Mouse (Mus musculus) layer of hippocampus, adult 9-10 months (tissue): ENCODE measurements around the gene Rab8b.
"Not testable (repeated sequence)": the region's sequence is repeated elsewhere in the genome, so short reads cannot be mapped to it uniquely, and the experiment has no call there.

ENCODE experiments used
- DNase-seq: peaks from one replicate; pipeline ENCODE4 v3.0.0; 2022; ENCODE audit warnings: low spot score

The Rab8b gene

DNA sequence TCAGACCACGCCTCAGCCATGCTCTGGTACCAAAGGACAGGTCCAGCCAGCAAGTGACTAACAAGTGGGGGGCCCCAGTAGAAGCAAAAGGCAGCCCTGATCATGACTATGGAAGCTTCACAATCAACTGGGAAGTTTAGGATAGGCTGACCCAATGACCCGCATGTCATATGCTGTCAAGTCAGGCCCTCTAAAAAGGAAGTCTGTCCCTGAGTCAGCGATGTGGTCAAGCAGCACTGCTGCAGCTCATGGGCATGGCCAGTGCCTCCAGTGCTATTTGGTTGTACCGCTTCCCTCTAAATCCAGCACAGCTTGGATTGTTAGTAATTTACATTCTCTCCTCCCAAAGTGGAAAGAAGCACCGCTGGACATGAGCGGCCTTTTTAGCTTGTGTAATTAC is 32.7 kb downstream of the Rab8b start:
- no peak for DNase-seq

DNA sequence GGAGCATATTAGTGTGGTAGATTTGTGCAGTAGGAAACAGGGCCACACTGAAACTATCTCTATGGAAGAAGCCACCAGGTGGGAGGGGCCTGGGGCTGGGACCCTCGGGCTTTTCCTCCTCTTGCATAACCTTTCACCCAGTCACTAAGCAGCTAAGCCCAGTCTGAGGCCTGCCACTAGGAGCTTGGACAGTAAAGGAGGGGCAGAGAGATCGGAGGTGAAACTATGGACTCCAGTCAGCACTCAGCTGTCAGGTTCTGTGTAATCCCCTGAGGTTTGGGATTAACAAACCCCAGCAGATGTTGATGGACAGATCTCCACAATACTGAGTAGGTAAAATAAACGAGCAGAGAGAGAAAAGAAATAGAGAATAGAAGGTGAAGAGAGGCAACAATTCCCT is 33.1 kb downstream of the Rab8b start:
- DNase-seq = no peak

DNA sequence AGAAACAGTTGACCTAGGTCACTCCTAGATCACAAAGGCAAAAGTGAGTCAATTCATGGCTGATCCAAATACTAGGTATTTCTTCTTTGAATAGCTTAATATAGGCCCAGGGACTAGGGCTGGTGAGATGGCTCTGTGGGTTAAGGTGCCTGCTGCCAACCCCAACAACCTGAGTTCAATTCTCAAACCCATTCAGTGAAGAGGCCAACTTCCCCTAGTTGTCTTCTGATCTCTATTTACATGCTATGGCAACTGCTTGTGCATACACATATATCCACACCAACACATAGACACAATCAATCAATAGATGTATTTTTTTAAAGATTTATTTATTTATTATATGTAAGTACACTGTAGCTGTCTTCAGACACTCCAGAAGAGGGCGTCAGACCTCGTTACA is 34.9 kb downstream of the Rab8b start:
- no peak for DNase-seq

DNA sequence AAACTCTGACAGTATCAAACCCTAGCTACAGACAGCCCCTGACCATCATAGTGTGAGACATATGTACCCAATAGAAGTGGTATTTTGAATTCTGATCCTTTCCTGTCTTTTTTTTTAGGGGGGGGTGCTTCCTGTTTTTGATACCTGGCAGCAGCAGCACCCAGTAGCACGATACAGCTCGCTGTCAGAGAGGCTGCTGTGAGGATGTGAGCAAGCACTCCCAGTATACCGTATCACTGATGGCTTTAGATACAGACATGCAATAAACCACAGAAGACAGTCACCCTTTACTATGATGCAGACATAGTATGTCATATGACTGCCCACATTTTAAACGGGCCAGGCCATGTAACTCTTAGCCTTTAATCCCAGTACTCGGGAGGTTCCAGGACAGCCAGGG is 36.0 kb downstream of the Rab8b start:
- DNase-seq = no peak

DNA sequence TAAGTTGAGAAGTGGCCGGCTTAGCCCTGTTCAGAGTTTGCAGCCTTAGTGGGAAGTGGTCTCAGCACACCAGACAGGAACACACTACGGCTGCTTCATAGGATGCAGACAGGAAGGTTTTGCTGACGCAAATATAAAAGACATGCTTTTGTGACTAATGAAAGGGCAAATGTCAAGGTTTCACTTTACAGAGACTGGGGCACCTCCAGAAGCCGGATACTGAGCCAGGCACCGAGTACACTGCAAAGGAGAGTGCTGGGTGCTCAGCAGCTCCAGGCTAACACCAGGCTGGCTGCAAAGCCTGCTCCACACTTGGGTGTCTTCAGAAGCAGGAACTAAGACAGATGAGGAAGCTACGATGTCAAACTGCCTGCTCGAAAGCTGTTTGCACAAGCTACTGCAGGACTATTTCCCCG is 37.1 kb downstream of the Rab8b start:
- no peak for DNase-seq

DNA sequence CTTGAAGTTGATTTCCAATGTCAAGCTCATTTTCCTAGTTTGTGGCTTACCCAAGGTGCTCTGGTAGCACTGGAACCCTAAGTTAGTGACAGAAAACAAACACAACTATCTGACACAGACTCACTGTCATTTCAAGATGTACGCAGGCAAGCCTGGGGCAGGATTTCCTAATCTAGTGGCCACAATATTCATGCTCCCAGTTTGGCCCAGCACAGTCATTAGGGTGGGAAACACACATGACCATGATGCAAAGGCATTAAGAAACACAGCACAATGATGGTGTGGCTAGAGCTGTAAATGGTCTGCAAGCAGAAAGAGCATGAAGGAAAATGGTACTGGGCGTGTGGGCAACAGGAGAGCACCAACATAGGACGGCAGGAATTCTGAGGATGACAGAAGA is 37.6 kb downstream of the Rab8b start:
- DNase-seq = no peak

DNA sequence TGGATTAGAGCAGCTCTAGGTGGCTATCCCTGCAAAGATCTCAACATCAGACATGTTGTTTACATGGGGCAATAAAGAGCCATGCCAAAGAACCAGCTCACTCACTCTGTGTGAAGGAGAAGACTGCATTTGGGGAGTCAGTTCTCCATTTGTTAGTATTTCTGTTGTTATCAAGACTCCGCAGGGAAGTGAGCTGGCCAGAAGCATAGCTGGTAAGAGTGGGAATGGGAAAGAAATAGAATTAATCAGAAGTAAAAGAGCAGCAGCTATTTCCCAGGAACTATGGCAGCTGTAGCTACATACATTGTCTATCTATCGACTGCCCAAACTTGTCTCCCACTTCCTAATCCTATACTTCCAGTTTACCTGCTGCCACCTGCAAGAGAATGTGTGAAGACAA is 38.7 kb downstream of the Rab8b start:
- DNase-seq = no peak

DNA sequence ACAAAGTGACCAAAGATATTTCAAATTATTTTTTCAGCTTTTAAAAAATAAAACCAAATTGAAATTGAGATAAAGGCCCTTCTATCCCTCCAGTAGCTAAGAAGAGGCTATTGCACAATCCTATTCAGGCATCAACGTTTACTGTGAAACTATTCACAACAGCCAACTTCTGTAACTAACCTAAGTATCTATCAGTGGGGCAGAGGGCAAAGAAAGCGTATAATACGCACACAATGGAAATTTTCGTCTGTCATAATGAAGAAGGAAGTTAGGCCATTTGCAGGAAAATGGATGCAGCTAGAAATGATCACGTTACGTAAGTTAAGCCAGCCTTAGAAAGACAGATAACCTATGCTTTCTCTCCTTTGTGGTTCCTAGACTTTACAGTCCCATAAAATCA is 40.0 kb downstream of the Rab8b start:
- no peak for DNase-seq

DNA sequence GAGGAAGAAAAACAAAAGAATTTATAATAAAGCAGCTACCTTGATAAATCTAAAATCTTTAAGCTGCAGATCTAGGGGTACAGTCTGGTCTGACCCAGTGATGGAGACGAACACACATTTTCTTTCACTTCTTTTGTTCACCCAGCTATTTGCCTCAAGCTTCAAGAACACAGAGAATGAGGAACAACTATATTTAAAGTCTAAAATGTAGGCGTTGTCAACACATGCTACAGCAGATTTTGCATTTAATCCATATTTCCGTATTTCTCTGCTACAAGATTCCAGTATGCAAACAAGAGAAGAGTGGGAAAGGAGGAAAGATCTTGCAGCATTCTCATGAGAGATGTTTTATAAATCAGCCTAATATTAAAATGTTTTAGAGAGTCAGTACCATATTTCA is 40.6 kb downstream of the Rab8b start:
- DNase-seq = no peak

DNA sequence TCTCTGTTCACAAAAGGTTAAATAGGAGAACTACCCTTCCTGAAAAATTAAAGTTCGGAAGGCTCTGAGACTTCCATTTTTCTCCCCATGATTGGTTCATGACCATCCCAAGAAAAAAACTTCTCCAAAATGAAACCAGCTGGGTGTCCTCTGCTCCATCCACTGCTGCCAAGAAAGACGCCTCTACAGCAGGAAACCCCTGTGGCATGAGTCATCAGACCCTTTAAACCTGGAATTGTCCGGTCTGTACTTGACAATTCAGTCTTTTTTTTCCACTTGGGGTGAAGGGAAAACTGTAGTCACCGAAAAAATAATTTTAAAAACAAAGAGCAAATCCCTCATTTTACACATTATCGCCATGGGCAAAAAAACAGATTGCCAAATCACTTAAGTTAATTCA is 42.9 kb downstream of the Rab8b start:
- DNase-seq = no peak

DNA sequence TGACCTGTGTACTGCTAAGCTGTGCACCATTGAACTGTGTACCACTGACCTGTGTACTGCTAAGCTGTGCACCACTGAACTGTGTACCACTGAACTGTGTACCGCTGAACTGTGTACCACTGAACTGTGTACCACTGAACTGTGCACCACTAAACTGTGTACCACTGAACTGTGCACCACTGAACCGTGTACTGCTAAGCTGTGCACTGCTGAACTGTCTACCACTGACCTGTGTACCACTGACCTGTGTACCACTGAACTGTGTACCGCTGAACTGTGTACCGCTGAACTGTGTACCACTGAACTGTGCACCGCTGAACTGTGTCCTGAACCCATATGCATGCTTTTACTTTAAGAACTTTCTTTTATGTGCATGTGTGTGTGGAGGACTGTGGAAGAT is 45.2 kb downstream of the Rab8b start:
- DNase-seq = no peak

DNA sequence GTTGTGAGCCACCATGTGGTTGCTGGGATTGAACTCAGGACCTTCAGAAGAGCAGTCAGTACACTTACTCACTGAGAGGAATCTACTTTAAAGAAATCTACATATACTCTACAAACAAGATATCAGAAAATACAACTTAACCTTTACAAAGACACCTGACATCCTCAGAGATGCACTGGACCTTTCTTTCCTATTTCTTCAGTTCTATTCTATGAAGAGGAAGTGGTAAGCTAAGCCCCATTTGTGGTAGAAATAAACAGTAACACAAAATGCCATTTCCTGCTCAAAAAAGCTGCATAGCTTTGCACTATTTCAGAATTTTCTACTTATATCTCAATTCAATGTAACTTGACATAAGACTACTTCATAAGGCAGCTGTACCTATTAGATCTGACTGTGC is 46.0 kb downstream of the Rab8b start:
- no peak for DNase-seq

DNA sequence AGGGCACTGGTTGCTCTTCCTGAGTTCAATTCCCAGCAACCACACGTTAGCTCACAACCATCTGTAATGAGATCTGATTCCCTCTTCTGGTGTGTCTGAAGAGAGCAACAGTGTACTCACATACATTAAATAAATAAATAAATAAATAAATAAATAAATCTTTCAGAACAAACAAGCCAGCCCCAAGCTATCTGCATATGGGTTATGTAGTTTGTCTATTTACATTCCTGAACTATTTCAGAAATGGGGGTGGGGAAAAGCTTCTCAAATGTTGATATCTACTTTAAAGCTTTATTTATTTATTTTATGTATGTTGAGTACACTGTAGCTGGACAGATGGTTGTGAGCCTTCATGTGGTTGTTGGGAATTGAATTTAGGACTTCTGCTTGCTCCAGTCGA is 46.5 kb downstream of the Rab8b start:
- DNase-seq = not testable (repeated sequence)

DNA sequence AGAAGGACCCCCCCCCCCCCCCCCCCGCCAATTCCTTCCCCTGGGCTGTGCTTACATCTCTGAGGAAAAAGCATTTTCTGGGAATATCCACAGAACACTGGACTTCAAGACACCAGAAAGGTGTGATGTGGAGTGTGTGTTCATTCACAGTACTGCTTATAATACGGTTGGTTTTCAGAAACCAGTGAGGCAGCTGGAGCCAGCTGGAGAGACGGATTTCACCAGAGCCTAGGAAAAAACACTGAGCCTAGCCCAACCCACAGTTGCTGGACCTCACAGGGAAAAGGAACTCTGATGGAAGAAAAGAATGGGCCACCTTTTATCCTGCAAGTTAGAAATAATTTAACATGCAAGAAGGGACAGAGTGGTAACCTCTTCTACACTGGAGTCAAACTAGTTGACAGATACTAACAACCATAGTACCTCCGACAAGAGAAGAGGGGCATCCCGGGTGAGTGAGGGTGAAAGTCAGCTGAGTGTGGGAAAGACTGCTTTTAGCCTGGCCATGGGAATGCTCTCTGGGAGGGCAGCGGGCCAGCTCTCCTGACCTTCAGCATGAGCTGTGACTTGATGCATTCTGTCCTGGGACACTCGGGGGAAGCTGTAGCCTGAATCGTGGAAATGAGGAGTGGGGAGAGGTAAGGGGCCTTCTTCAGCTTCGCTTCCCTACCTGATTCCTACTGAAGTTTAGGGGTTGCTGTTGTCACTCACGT is 47.3 kb downstream of the Rab8b start:
- no peak for DNase-seq

DNA sequence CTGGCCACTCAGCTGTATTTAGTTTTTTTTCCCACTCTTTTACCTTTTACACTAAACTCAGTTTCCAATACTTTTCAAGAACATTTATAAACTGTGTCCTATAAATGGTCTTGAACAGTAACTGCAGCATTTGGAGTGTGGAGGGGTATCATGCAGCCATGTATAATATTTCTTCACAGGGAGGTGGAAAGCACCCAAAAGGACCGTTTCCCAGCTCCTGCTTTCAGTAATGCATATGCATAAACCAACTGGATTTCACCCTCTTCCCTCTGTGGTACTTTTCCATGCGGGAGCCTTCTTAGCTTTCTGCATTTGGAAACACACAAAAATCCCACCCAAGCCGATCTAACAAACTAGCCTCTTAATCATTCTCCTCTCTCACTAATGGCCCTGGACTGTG is 54.8 kb downstream of the Rab8b start:
- no peak for DNase-seq

DNA sequence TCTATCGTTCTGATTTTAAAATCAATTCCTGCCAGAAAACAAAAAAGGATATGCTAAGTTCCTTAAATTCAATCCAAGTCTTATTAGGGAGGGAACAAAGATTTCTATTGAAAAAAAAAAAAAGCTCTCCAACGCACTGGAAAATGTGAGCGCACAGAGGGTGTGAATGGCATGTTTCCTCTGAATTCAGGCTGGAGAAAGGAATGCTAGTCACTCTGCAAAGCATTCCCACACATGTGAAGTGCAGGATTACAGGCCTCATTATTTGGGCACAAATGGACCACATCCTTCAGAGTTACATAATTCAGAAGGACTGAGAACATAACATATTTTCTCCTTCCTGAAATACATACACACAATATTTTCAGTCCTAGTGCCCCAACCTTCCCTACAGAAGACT is 56.0 kb downstream of the Rab8b start:
- DNase-seq = no peak

DNA sequence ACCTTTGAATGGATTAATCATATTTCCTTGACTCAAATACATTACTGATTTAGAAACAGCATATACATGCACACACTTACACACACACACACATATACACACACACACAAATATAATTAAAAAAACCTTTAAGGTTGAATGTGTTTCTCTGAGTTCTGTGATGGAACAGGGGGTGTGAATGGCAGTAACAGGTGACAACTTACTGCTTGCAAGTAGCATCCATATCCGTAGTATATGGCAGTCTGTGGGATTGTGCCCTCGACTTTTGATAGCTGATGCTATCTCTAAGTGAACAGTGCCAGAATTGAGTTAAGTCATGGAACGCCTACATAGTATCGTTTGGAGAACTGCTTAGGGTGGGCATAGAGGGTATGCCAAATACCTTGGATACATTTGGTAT is 57.3 kb downstream of the Rab8b start:
- no peak for DNase-seq

DNA sequence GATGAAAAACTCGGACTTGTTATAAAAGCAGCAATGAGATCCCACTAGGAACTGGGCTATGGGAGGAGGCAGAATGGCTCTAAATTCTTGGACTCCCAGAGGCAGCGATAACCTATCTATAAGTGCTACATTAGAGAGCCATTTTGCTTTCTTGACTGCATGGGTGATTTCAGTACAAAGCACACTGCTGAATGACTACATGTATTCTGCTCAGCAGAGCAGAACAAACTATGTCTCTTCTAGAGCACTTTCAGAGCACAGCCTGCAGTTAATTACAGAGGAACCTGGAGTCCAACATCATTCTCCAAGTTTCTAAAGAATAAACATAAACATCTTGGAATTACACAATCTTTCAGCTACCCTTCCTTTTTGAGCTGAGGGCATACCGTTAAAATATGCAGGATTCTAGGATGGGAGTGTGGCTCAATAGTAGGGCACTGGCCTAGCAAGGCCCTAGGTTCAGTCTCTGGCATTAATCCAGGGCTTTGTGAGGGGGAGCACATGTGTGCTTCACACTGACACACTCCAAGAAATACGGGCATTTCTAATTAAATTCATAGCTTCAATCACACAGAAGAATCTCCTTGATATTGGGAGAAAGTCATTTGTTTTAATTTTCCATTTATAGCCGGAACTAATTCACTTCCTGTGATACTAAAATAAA is 58.3 kb downstream of the Rab8b start:
- DNase-seq = no peak

DNA sequence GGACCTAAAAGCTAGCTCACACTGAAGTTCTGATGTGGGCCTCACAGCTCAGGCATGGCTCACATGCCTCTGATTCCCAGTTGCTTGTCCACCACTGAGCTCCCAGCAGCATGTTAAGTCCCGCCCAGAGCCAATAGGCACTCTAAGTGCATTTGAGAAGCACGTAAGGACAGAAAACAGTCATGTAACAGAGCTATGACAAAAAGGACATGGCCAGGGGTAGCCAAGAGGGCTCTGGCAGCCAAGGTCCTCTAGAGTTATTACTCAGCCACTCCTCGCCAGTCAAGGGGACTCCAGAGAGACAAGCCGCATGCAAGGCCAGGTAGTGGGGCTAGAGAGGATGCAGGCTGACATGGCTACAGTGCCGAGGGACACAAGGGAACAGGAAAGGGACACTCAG is 60.0 kb downstream of the Rab8b start:
- no peak for DNase-seq

DNA sequence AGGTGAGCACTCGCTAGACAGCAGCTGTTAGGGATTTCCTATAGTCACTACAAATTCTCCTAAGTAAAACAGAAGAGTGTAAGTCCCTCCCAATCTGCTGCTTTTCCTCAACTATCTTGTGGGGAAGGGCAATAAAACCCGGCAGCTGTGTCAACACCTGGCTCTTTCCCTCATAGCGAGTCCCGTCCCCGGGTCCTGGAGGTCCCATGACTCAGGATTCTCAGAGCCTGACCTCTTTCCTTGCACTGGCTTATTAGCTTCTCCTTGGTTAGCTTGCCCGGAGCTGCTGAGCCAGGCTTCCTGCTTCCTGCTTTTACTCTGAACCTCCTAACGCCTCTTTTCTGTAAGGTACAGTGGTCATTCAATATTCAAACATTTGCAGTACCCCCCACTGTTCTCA is 63.6 kb downstream of the Rab8b start:
- no peak for DNase-seq

DNA sequence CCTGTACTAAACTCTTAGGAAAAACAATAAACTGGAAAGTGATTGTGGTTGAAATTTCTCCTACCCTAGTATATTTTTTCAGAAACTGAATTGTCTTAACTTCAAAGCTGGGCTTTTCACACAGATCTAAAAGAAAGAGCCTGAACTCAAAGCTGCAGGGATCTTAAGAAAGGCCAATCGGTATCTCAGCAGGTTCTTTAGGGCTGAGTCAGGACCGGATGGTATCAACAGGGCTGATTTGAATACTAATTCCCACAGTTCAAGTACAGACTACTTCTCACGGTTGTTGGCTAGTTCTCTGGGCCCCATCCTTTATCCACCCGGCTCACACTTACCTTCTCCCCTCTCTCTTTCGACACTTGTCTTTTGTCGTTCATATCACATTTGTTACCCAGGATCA is 66.9 kb downstream of the Rab8b start:
- no peak for DNase-seq

DNA sequence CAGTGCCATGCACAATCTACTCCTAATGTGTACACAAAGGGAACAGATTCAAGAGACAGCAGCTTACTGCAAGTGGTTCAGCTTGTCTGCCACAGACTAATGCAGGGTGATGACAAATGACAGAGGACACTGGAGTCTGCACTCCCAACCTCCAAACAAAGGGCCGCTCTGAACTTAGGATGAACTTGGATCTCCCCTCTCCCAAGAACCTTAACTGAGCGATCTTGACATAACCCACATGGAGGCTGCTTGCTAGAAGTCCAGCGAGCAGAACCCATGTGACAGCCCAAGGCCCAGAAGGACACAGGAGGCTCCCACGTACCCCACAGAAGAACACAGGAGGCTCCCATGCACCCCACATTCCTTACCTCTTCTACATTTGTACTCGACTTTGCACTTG is 68.5 kb downstream of the Rab8b start:
- no peak for DNase-seq

DNA sequence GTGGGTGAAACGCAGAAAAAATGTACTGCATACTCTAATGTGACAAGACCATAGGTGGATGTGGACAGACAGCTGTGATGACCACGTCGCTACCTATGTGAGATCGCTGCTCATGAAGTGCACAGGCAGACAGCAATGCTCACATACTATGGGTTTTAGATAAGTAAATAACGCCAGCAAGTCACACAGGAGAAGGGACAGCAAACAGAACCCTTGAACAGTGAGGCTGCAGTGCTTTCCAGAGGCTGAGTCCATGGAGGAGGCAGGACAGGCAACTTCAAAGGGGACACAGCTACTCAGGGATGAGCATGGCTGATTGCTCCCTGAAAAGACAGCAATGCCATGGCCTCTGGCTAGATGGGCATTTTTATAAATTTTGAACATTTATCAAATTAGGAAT is 72.7 kb downstream of the Rab8b start:
- no peak for DNase-seq

DNA sequence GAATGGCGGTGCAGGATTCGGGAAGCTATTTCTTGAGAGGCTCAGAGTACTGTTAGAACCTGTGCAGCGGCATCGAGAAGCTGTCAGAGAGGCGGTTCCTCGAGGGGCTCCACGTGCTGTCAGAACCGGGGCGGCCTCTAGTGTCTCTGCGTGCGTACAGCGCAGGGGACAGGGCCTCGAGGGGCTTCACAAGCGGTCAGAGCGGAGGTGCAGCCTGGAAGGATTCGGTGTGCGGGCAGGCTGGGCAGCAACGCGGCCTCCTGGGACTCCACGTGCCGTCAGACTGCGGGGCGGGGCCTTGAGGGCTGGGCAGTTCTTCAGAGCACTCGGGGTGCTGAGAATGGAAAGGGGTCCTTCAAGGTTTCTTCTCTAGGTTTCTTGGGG is 84.4 kb downstream of the Rab8b start:
- no peak for DNase-seq
